Mouse (Mus musculus) ES-Bruce4 (cell line): ENCODE measurements around the gene Prkn.

Experiments
- CTCF ChIP-seq: IDR thresholded peaks from one replicate; pipeline ENCODE4 v1.8.1; 2011; ENCODE audit warnings: low read depth, low read length
- EP300 ChIP-seq: IDR thresholded peaks from 2 replicates; pipeline ENCODE4 v1.6.1; 2011; ENCODE audit warnings: low read depth, low read length; ENCODE audit not compliant: insufficient read depth
- POLR2A ChIP-seq: IDR thresholded peaks from one replicate; pipeline ENCODE4 v1.8.1; 2011; ENCODE audit warnings: low read length; ENCODE audit not compliant: insufficient read depth

DNA sequence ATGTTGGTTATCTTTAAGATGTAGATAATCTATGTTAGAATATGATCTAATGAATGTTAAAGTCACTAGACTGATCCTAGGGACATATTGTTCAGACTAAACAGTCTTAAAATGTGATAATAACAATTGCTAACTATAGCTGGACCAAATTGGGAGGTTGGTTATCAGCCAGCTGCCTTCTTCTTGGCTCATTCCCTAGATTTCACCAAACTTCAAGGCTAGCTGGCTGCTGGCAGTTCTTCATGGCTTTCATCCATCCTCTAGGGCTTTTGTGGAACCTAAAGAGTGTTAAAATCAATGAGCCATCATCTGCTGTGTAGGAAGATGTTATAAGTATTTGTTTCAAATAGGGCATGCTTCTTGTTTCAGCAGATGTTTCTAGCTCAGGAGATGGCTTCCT lies 431.7 kb downstream of the Prkn start:
- TF ChIP-seq EP300 (no peak), CTCF (no peak), POLR2A (no peak)
